Mouse (Mus musculus): ENCODE results near the gene Ube2i. TPM values are rescaled to one million over a fixed set of nuclear protein-coding genes. Genes with fewer than 3 reads are reported as not detected.

The Ube2i gene
- total RNA-seq (2021) = 100 to 1,000 TPM; 238 to 255 TPM
- long read RNA-seq, transcript Ube2i-211 (7 exons, 890 nt) = minor isoform, 5 of 201 reads
- long read RNA-seq, transcript Ube2i-213 (7 exons, 824 nt) = major isoform, 168 of 201 reads
- long read RNA-seq, partial matches to known transcripts = 11 of 201 reads
- long read RNA-seq, other reads (novel, unspliced or antisense) = 15 of 201 reads

DNA sequence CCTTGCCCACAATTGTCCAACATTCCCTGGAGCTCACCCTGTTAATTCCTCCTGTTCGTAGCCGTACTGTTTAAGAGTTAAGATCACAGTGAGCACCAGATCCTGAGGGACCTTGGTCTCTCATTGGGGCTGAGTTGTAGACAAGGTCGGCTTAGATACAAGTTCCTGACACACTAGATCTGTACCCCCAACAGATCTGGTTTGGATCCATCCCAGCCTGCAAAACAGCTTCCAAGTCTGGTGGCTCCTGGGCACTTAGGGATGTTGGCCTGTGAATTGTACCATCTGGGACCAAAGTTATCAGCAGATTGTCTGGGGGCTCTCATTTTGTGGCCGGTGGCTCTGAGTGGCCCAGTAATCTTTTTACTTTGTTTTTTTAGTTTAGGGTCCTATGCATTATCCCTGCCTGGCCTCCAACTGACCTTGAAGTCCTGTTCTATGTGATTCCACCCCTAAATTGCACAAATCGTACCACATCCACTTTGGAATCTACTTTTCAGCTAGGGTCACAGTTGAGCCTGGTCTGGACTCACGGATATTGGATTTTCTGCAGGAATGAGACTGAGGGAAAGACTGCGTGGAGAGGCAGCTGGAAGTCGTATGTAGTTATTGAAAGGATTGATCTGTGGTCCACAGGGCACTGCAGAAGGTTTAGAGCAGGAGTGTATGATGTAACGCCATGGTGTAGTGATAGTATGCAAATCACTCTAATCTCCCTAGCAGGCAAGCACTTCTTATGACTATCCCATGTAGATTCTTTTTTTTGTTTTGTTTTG, at the start of gene Ube2i:
Ube2i (minus strand) TSS at position 52 of the 776 bp plus-strand sequence.
- DNase-seq (ENCODE audit: low spot score in 2 of 2) = peak in 1 of 2 experiments; percentile 17

DNA sequence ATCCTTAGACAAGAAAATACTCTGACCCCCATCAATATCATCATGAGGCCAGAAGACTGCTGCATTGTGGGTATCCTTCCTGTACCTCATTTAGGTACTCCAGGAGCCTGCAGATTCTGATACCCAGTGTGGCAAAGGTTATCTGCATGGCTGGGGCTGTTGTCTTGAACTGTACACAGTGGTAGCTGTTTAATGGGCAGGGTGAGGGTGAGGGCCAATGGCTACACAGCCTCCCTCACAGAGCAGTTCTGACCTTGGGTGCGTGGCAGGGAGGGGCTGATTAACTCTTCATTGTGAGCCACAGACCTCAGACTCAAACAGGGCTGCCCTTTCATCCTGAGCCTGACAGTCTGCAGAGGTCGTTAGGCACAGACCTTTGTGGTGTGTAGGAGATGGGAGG, 48.5 kb upstream of the Ube2i start:
- no peak for DNase-seq (ENCODE audit: low spot score in 2 of 2)

DNA sequence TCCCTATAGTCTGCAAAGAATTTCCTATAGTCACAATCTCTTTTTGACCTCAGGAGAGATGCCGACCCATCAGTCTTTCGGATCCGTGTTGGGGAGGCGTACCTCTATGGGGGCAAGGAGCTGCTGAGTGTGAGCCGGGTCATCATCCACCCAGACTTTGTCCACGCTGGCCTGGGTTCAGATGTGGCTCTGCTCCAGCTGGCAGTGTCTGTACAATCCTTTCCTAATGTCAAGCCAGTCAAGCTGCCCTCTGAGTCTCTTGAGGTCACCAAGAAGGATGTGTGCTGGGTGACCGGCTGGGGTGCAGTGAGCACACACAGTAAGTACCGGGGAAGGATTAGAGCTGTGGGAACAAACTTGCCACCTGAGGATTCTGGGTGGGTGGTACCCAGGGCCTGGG, 46.4 kb upstream of the Ube2i start:
- no peak for DNase-seq (ENCODE audit: low spot score in 2 of 2)

DNA sequence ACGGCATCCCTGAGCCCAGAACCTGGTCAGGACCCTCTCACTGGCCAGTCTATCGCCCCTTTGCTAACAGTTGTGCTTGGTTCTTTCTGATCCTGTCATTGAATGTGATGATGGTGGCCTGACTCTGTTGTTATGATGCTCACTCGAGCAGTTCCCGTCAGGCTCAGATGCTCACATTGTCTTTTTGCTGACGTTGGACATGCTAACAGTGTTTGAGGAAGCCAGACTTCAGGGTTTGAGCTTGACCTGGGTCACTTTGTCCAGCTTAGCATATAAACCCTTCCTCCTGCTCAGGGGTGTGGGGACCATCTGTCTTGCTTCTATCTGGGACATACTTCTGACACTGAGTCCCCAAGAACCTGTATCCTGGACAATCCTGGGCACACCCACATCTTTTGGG, 43.9 kb upstream of the Ube2i start, which contains the start of gene Prss29:
Prss29 (plus strand) TSS at position 301 of the 400 bp plus-strand sequence.
- DNase-seq (ENCODE audit: low spot score in 2 of 2) = no peak

DNA sequence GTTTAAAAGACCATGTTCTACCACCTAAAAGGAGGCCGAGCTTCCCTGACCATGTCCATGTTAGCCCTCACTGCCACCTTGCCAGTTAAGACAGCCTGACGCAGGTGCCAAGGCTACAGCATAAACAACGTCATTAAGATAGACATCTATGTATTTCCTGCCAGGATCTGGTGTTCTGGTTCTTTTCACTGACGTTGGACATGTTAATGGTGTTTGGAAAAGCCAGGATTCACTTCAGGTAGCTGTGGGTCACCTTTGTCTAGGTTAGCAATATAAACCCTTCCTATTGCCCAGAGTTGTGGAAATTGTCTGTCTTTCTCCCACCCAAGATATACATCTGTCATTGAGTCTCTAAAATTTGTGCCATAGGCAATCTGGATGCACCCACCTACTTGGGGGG, 33.9 kb upstream of the Ube2i start, which contains the start of gene Prss28:
Prss28 (plus strand) TSS at position 301 of the 400 bp plus-strand sequence.
- DNase-seq (ENCODE audit: low spot score in 2 of 2) = no peak

DNA sequence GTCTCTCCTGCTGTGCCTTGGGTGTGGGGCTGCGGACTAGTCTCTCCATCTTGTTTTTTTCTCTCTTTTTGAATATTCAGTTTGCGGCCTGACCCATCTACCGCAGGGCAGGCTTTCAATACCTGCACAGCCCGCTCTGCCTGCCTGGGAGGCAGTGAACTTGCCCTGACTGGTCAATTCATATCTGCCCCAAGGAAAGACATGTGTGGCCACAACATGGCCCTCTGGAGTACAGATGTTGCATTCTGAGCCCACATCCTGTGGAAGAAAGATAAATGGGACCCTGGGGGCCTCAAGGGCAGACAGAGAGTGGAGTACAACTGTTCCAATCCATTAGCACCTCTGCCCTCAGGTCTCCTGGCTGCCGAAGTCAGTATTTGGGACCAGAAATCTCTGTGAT, 23.7 kb upstream of the Ube2i start, which contains the start of gene Prss34:
Prss34 (plus strand) TSS at position 301 of the 400 bp plus-strand sequence.
- DNase-seq (ENCODE audit: low spot score in 2 of 2) = no peak

DNA sequence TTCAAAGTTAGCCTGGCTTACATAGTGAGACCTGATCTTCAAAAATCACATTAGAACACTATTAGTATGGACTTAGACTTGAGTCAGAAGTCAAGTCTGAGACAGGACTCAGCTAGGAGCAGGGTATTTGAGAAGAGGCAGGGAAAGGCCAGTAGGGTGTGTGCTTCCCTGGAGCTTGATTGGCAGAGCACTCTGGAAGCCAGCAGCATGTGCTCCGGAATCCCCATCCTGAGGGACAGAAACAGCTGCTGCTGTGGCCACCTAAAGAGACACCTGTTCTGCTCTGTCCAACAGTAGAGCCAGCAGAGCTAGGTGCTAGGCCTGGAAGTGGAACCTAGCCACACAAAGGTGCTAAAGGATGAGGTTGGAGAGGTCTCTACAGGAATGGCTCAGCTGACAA, 19.7 kb upstream of the Ube2i start:
- DNase-seq (ENCODE audit: low spot score in 2 of 2) = no peak

DNA sequence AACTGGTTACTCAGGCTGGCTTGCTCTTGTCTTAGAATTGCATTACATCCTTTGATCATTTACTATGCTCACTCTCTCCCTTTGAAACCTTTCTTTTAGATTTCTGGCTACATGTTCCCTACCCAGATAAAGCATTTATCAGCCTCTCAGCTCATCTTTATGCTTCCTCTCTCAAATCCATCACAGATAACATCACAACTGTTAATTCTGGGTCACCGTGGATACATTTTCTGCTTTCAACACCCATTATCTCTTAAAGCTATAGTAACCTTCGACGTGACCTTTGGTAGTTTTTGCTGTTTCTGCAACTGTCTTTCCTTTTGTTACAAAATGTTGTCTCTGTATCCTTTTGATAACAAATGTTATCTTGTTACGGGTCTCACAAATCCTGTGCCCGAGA, 19.1 kb upstream of the Ube2i start:
- no peak for DNase-seq (ENCODE audit: low spot score in 2 of 2)

DNA sequence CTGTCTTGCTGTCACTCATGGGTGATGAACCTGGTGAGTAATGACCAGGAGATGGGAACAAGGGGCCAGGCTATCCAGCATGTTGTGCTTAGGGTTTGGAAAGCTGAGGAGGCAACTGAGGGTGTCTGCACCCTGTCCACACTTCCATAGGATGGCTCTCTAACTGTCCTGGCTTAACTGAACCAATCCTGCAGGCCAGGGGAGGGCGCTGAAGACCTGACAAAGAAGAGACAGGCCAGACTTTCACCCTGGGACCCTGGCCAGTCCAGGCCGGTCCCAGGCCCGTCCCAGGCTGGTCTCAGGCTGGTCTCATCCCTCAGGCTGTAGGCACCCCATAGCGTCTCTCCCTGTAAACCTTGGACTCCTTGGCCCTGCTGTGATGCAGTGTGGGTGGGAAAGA, 16.0 kb upstream of the Ube2i start:
- no peak for DNase-seq (ENCODE audit: low spot score in 2 of 2)

DNA sequence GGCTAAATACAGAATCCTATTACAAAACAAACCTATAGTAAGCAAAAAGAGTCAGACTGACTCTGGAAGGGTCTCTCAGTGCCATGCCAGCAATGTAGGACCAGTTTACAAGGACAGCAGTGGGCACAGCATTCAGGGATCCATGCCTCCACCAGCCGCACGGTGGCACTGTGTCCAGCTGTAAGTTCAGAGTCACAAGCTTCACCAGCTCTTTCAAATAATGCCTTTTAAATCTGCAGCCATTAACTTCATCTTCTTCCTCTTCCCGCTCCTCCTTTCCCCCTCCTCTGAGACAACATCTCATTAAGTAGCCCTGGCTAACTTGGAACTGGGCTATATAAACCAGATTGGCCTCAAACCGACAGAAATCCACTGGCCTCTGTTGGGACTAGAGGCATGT, 14.4 kb upstream of the Ube2i start:
- peak; percentile 51 to 67 for DNase-seq (ENCODE audit: low spot score in 2 of 2)

DNA sequence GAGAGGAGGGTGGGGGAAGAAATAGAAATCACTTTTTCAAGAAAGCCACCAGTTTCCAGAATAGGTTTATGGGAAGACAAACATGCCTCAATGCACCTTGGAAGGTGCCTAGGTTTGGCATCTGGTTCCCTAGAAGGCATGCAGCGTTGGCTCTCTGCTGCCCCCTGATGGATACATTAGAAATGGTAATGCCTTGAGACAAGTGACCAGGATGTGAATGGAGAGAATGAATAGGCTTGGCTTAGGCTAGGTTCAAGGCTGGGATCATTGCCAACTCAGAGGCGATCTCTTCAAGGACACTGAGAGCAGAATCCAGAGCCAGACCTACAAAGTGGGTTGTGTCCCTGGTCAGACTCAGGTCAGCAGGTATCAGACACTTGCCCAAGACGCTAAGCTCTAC, 10.6 kb upstream of the Ube2i start:
- DNase-seq (ENCODE audit: low spot score in 2 of 2) = peak; percentile 51 to 64

DNA sequence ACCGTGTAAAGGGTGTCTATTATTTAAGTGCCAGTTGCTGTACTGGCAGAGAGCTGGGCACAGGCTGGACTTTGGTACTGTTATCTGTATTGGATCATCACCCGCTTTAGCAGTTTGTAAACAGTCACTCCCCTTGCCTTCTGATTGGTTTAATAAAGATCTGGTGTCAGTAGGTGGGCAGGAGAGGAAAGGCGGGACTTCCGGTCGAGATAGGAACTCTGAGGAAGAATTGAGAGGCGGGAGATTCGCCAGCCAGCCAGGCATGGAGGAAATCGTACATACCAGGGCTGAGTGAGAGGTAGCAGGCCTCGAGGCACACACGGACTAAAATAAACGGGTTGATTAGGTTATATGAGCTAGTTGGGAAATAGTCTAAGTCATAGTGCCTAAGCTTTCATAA, 7.7 kb upstream of the Ube2i start:
- DNase-seq (ENCODE audit: low spot score in 2 of 2) = no peak

DNA sequence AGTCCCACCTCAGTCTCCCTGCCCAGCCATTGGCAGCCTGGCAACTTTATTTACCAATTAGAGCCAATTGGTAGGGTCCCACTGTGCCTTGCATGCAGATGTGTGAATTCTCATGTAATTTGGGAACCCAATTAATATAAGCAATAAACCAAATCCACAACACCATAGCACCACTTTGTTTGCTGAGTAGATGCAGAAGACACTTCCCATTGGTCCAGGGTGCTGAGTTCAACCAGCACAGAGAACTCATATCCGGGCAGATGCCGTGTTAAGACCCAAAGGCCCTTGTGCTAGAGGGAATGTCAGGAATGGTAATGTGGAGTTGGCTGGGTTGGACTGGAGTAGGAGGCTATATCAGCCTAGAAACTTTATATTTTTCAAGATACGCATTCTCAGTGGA, 1.4 kb upstream of the Ube2i start:
- no peak for DNase-seq (ENCODE audit: low spot score in 2 of 2)

DNA sequence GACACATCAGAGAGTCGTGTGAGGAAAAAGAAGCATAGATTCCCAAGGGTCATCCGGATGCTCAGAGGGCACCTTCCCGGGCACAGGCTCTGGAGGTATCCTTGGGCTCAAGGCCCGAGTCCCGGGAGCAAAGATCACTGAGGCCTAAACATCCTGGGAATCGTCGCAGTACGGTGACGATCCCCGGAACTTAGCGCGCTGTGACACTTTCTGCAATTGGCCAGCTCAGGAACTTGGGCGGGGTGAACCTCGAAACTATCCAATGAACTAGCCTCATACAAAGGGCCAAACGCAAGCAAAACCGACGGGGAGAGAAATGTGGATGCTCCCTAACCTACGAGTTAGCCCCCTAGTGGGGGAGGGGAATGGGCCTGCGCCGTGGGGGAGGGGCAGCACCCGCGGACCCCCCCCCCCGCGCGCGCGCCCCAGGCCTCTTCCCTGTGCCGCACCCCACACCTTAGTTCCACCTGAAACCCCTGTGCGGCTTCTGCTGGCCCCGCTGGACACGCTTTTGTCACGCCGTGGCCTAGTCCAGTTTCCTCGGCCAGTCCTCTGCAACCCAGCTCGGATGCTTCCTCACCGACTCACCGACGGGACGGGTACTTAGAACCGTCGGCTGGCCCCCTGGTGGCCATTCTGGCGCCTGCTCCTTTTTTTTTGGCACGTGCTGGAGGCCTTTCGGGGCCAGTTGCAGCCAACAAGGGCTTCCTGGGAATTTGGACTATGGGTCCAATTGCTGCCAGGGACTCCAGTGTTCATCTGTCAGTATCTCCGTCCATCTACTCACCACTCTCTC, 518 bp downstream of the Ube2i start:
- DNase-seq (ENCODE audit: low spot score in 2 of 2) = peak; percentile 98 to 99

DNA sequence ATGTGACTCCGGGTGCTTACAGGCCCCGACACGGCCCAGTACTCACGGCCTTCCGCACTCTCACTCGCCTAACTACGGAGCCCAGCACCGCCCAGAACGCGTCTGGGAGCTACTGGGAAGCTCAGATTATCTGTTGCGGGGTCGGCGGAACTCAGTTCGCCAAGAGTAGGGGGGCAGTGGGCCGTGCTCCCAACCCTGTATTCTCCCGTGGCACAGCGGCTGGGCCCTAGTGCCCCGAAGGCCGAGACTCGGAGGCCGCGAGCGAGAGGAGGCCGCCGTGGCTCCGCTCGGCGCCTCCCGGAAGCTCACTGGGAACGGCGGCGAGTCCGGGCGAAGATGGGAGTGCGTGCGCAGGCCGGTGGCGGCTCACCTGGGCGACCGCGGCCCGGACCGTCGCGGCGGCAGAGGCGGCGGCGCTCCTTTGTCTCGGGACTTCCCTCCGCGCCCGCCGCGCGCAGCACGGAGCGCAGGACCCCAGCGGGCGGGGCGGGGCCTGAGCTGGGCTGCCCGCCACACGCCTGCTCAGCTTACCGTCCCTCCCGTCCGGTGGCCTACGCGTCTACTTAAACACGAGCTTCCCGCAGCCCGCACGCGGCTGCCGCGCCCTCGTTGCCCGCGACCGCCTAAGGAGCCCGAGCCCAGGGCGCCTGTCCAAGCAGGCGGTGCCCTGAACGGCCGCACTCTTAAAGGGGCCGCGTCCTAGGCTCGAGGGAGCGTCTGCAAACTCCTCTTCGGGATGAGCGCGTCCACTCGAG, 1.3 kb downstream of the Ube2i start:
- DNase-seq (ENCODE audit: low spot score in 2 of 2) = peak; percentile 64 to 95

DNA sequence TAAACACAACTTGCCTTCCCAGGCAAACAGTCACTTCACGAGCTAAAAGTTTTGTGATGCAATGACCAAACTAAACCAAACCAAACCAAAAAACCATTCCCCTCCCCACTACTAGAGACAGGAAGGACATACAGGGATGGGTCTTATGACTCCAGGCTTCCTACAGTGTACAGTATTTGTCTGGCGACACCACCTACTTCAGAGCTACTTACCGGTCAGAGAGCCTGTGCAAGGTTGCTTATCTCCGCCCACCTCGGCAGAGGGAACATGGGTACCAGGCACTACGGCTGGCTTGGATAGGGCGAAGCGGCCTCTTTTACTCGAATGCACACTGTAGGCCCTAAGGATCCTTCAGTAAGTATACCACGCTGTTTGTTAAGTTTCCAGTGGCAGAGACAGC, 2.1 kb downstream of the Ube2i start:
- DNase-seq (ENCODE audit: low spot score in 2 of 2) = no peak

DNA sequence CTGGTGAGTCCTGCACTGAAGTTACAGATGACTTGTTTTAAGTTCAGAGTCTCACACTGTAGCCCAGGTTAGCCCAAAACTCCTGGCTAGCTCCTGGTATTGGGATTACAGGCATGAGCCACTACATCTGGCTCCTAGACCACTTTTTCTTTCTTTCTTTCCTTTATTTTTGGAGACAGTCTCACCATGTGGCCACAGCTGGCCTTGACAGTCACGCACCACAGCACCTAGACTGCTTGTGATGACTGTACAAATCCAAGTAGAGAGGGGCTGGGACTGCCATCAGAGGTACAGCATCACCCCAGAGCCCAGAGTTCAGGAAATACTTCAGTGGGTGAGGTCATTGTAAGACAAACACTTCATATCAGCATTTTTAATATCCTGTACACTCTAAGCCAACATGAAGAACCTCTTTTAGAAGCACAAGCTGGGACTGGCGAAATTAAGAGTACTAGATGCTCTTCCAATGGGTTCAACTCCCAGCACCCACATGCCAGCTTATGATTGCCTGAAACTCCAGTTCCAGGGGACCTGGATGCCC, 3.6 kb downstream of the Ube2i start:
- DNase-seq (ENCODE audit: low spot score in 2 of 2) = no peak

DNA sequence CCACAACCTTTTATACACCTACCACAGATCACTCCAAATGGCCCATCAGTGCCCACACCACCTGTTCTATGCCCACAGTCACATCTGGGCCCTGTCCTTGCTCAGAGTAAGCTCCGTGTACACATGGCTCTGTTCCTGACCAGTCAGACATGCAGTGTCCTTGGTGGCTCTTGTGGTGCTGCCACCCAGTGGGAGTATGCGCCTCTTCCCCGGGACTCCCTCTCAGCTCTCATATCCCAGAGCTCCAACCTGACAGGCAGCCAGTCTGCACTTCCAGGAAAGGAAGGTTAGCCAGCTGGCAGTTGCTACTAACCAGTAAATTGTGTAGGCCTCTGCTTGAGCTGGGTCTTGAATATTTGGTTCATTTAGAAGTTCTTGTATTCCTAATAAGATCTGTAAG, 10.0 kb downstream of the Ube2i start:
- DNase-seq (ENCODE audit: low spot score in 2 of 2) = peak; percentile 44 to 60

DNA sequence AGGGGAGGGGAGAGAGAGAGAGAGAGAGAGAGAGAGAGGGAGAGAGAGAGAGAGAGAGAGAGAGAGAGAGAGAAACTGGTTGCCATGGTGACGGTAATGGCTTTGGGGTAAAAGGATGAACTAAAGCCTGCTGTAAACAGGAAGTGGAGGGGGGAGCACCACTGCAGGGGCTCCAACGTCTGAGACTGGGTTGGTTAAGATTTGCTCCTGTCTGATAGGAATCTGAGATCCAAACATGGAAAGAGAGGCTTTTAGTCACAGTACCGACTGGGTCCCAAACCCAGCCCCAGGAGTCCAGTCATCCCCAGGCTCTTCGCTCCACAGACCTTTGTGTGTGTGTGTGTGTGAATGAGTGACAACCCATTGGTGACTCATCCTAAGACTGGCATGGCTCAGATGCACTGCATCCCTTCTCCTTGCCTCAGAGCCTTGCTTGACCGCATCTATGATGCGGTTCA, 16.6 kb downstream of the Ube2i start:
- no peak for DNase-seq (ENCODE audit: low spot score in 2 of 2)

DNA sequence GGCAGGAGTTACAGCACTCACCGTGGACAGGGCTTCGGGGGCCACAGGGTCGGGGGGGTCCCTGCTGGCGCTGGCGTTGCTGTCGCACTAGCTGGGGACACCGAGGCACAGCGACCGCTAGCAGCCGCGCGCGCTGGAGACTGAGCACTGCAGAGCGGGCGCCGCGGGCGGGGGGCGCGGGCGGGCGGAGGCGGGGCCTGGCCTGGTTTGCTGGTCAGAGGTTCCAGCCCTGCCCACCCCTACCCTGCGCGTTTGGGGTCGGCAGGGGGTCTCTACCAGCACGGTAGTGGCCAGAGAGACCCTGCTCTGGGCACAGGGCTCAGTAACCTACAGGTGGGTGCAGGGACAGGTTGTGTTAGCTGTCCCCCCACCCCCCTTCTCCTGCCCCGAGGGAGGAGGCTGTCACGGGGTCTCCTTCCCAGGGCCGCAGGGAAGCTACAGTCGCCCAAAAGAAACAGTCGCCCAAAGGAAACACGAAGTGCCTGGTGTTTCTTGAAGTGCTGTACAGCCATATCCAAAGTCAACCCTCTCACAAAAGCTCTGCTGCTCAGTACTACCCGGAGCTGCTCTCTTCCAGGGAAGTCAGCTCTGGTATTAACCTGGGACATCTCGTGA, 18.2 kb downstream of the Ube2i start, which contains the start of gene Baiap3:
Baiap3 (minus strand) TSS at position 225 of the 615 bp plus-strand sequence.
- DNase-seq (ENCODE audit: low spot score in 2 of 2) = no peak
